Mouse (Mus musculus) liver, embryonic 16.5 days (tissue): ENCODE data around the gene Mfsd14a. TPM values are rescaled to one million over a fixed set of nuclear protein-coding genes. Genes with fewer than 3 reads are reported as not detected.

ENCODE experiments used
- ATAC-seq: fragments of 200-750 bp; cut with Nextera tagmentation; 2 replicates; pipeline ENCODE4 v1.8.0; 2017; ENCODE audit warnings: low read depth, mild to moderate bottlenecking, moderate number of reproducible peaks, moderate library complexity
- H3K27ac ChIP-seq: fragments of 300-500 bp; sonication (generic); 2 replicates; pipeline ENCODE4 v1.5.1; 2014; ENCODE audit warnings: mild to moderate bottlenecking, low read length
- H3K27me3 ChIP-seq: fragments of 300-500 bp; sonication (generic); 2 replicates; pipeline ENCODE4 v1.6.1; 2014; ENCODE audit warnings: low read depth, low read length, mixed read lengths; ENCODE audit not compliant: control insufficient read depth, insufficient read depth
- H3K36me3 ChIP-seq: fragments of 300-500 bp; sonication (generic); 2 replicates; pipeline ENCODE4 v1.6.1; 2014; ENCODE audit warnings: mild to moderate bottlenecking; ENCODE audit not compliant: control insufficient read depth, insufficient read depth
- H3K4me1 ChIP-seq: fragments of 300-500 bp; sonication (generic); 2 replicates; pipeline ENCODE4 v1.6.1; 2014; ENCODE audit warnings: low read depth, low read length, mixed read lengths; ENCODE audit not compliant: control insufficient read depth
- H3K4me2 ChIP-seq: fragments of 300-500 bp; sonication (generic); 2 replicates; pipeline ENCODE4 v1.6.1; 2014; ENCODE audit warnings: low read depth, low read length, mixed read lengths
- H3K4me3 ChIP-seq: fragments of 300-500 bp; sonication (generic); 2 replicates; pipeline ENCODE4 v1.5.1; 2014; ENCODE audit warnings: low read depth, mild to moderate bottlenecking, low read length
- H3K9ac ChIP-seq: fragments of 300-500 bp; sonication (generic); 2 replicates; pipeline ENCODE4 v1.6.1; 2014; ENCODE audit warnings: low read depth, low read length
- H3K9me3 ChIP-seq: fragments of 300-500 bp; sonication (generic); replicated peaks from 2 replicates; pipeline ENCODE4 v1.6.1; 2016; ENCODE audit warnings: low read length; ENCODE audit not compliant: control insufficient read depth
- whole genome bisulfite sequencing: fragments of 180-500 bp; shearing (Covaris S2); extraction: QIAGEN DNeasy Blood & Tissue Kit; methylation state at CpG from one replicate; pipeline ENCODE4 v1.1.7; 2014; ENCODE audit not compliant: insufficient replicate concordance; 5-methylcytosine and 5-hydroxymethylcytosine counted together
- polyA plus RNA-seq: library from polyadenylated mRNA; unstranded; fragments of >200 nt; fragmentation: Nextera tagmentation; extraction: Ambion mirVana; gene quantifications from 2 replicates; pipeline ENCODE4 v1.2.1, GENCODE M21; 2015

The Mfsd14a gene
- polyA plus RNA-seq, 1 experiment from 2014 or later: 32.0 TPM

GRCm38 (mm10) chr3:116622641-116623040, 39.8 kb downstream of the Mfsd14a start:
- Histone ChIP-seq H3K4me1 (peaks cover 10% of the 10 kb centered on the region), H3K9ac (no peak overlapping the region), H3K4me3 (no peak overlapping the region), H3K4me2 (no peak overlapping the region), H3K36me3 (peaks cover 24% of the 10 kb centered on the region), H3K27me3 (no peaks in the 10 kb centered on the region), H3K27ac (no peak overlapping the region), H3K9me3 (no peaks in the 10 kb centered on the region)
- 87% methylated on average over 7 of the region's 7 CpGs for WGBS
- no peak for ATAC-seq

- Histone ChIP-seq H3K27me3 (no peaks in the 10 kb centered on the region), H3K36me3 (peaks cover 25% of the 10 kb centered on the region), H3K9me3 (no peaks in the 10 kb centered on the region), H3K27ac (0 out of 2 replicates have a peak overlapping the region, but pooled peaks have one; percentile 39), H3K9ac (no peak overlapping the region), H3K4me1 (peaks cover 10% of the 10 kb centered on the region), H3K4me3 (no peak overlapping the region), H3K4me2 (no peak overlapping the region)
- 35% methylated on average over 7 of the region's 7 CpGs for WGBS
- peak; percentile 94 for ATAC-seq
Measured at GRCm38 (mm10) chr3:116620636-116621370, 41.7 kb downstream of the Mfsd14a start.

DNA sequence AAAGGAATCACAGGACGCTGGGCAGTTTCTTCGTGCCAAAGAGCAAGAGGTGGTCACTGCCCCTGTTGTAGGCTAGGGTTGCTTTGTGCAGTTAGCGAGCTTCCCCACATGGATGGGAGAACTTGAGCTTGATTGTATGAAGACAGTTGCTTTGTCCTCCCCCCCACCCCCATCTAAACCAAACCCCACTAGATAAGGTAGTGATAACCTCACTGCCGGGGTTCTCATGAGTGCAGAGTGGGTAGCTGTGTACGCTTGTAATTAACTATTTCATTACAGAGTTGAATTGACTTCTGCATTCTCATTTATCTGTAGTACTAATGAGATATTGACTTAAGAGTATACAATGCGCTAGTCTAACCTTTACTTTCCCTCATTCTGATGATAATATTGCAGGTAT, 43.6 kb downstream of the Mfsd14a start:
- Histone ChIP-seq H3K4me1 (peaks cover 13% of the 10 kb centered on the region), H3K9ac (no peak overlapping the region), H3K27ac (no peak overlapping the region), H3K27me3 (no peaks in the 10 kb centered on the region), H3K4me3 (no peak overlapping the region), H3K4me2 (no peak overlapping the region), H3K36me3 (peaks cover 34% of the 10 kb centered on the region), H3K9me3 (no peaks in the 10 kb centered on the region)
- no peak for ATAC-seq
- 46% methylated on average over 6 of the region's 6 CpGs for WGBS

GRCm38 (mm10) chr3:116615318-116616068, 47.0 kb downstream of the Mfsd14a start:
- Histone ChIP-seq H3K27me3 (no peaks in the 10 kb centered on the region), H3K4me1 (peaks cover 8% of the 10 kb centered on the region), H3K9me3 (no peaks in the 10 kb centered on the region), H3K36me3 (peaks cover 35% of the 10 kb centered on the region), H3K4me3 (no peak overlapping the region), H3K4me2 (no peak overlapping the region), H3K27ac (no peak overlapping the region), H3K9ac (no peak overlapping the region)
- no peak for ATAC-seq
- 67% methylated on average over 8 of the region's 8 CpGs for WGBS

- no peak within 1 kb of the TSS for H3K4me3 ChIP-seq
- peaks cover 4% of the 10 kb centered on the region for H3K4me1 ChIP-seq
- H3K36me3 ChIP-seq: peaks cover 40% of the 10 kb centered on the region
- H3K4me2 ChIP-seq: no peak within 1 kb of the TSS
- H3K9me3 ChIP-seq: no peaks in the 10 kb centered on the region
- no peaks in the 10 kb centered on the region for H3K27me3 ChIP-seq
- no peak within 1 kb of the TSS for H3K9ac ChIP-seq
- peak; percentile 84 for ATAC-seq
- 71% methylated on average over 10 of the region's 10 CpGs for WGBS
- H3K27ac ChIP-seq: peak within 1 kb of the TSS; percentile 49; the same call in 1 of the 2 replicates
Measured at GRCm38 (mm10) chr3:116614295-116614892, 48.1 kb downstream of the Mfsd14a start, which contains the start of gene Trmt13. Gene Trmt13, minus strand, starts transcription at chr3:116614587.

DNA sequence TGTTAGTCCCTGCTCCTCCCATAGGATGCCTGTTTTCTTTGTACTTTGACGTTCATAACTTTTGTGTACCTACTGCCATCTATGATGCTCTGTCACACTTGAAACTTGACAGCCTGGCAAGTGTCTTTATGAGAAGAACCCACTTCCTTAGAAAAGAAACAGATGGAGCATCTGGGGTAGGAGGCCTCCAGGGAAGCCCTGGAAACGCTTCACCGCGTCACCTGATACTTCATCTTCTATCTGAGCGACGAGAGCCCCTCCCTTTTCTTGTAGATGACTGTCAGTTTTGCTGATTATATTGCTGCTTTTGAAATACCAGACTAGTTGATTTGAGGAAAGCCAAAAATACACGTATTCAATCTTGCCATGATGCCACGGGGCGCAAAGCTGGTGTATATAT, 57.9 kb downstream of the Mfsd14a start:
- H3K36me3 ChIP-seq: peaks cover 22% of the 10 kb centered on the region
- no peak overlapping the region for H3K27ac ChIP-seq
- no peak for ATAC-seq
- H3K4me2 ChIP-seq: no peak overlapping the region
- no peaks in the 10 kb centered on the region for H3K4me1 ChIP-seq
- WGBS: 79% methylated on average over 9 of the region's 9 CpGs
- no peak overlapping the region for H3K9ac ChIP-seq
- no peaks in the 10 kb centered on the region for H3K27me3 ChIP-seq
- no peak overlapping the region for H3K4me3 ChIP-seq
- no peaks in the 10 kb centered on the region for H3K9me3 ChIP-seq

DNA sequence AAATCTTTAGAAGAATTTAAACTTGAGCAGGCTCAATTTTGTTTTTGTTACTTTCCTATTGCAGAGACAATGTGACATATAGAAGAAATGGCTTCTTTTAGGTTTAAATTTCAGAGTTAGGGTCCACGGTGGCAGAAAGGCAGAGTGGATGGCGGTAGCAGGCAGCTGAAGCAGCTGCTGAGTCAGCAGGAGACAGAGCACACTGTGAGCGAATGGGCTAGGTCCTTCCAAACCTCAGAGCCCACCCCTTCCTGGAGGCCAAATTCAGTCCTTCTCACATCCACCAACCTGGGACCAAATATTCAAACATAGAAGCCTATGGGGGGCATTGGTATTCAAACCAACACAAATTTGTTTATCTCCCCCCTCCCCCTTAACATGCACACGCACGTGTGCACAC, 60.7 kb downstream of the Mfsd14a start:
- Histone ChIP-seq H3K27me3 (no peaks in the 10 kb centered on the region), H3K4me1 (peaks cover 4% of the 10 kb centered on the region), H3K27ac (no peak overlapping the region), H3K4me2 (no peak overlapping the region), H3K36me3 (peaks cover 7% of the 10 kb centered on the region; the same call in 1 of the 2 replicates), H3K9ac (no peak overlapping the region), H3K9me3 (no peaks in the 10 kb centered on the region), H3K4me3 (no peak overlapping the region)
- WGBS: 86% methylated on average over 5 of the region's 5 CpGs
- ATAC-seq: no peak

DNA sequence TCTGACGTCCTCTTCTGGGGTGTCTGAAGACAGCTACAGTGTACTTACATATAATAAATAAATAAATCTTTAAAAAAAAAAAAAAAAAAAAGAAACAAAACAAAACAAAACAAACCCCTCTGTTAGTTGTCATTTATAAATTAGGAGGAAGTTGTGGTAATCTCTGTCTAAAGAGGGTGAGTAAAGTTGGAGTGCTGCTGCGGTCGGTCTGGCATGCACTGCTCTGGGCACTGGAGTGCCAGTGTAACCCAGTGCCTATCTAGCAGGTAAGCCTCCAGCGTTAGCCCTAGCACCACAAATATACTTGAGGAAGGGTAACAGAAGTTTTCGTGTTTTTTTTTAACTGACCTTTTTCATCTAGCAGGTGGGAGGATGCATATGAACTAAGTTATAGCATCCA, 61.5 kb downstream of the Mfsd14a start:
- Histone ChIP-seq H3K4me3 (no peak overlapping the region), H3K9me3 (no peaks in the 10 kb centered on the region), H3K27ac (no peak overlapping the region), H3K4me2 (no peak overlapping the region), H3K9ac (no peak overlapping the region), H3K4me1 (peaks cover 9% of the 10 kb centered on the region), H3K36me3 (peaks cover 5% of the 10 kb centered on the region; the same call in 1 of the 2 replicates), H3K27me3 (no peaks in the 10 kb centered on the region)
- ATAC-seq: no peak
- WGBS: 54% methylated on average over 5 of the region's 5 CpGs
